Mouse (Mus musculus): ENCODE measurements at regions not wholly inside any gene's neighbourhood (a gene's known extent, or its start where the extent isn't known, plus 50 kb on each side); places are given as distances from the start of the nearest gene placed in this dataset.

- TF ChIP-seq POLR2A (IDR thresholded peaks at IDR 0.05; ENCODE audit: borderline replicate concordance, extremely low read depth, low read depth, low read length): no peak
- no peak for TF ChIP-seq CTCF (IDR thresholded peaks at IDR 0.05; ENCODE audit: insufficient read depth, low read length)
- no peak for DNase-seq
- 79% methylated on average over 3 of the region's 3 CpGs for WGBS
- no peaks in the 10 kb centered on the region for H3K4me1 ChIP-seq (ENCODE audit: control insufficient read depth, insufficient read depth, low read length)
- H3K4me3 ChIP-seq (replicated peaks; ENCODE audit: extremely low read depth, low read depth, low read length): no peak overlapping the region
Observed at GRCm38 (mm10) chr3:59462341-59463158, 118.4 kb upstream of the Igsf10 start.

- WGBS: 66% methylated on average over 1 of the region's 1 CpGs
- no peak for TF ChIP-seq POLR2A (IDR thresholded peaks at IDR 0.05; ENCODE audit: borderline replicate concordance, extremely low read depth, low read depth, low read length)
- no peak for TF ChIP-seq CTCF (IDR thresholded peaks at IDR 0.05; ENCODE audit: insufficient read depth, low read length)
- no peak for DNase-seq
- no peak overlapping the region for H3K4me3 ChIP-seq (replicated peaks; ENCODE audit: extremely low read depth, low read depth, low read length)
- no peaks in the 10 kb centered on the region for H3K4me1 ChIP-seq (ENCODE audit: control insufficient read depth, insufficient read depth, low read length)
Observed at GRCm38 (mm10) chr3:59456938-59457337, 112.7 kb upstream of the Igsf10 start.

GRCm38 (mm10) chr3:59451084-59451483 is 106.9 kb upstream of the Igsf10 start:
- H3K4me1 ChIP-seq (ENCODE audit: control insufficient read depth, insufficient read depth, low read length): no peaks in the 10 kb centered on the region
- no peak for DNase-seq
- 65% methylated on average over 3 of the region's 3 CpGs for WGBS
- no peak overlapping the region for H3K4me3 ChIP-seq (replicated peaks; ENCODE audit: extremely low read depth, low read depth, low read length)
- TF ChIP-seq POLR2A (IDR thresholded peaks at IDR 0.05; ENCODE audit: borderline replicate concordance, extremely low read depth, low read depth, low read length) (no peak), CTCF (IDR thresholded peaks at IDR 0.05; ENCODE audit: insufficient read depth, low read length) (no peak)

GRCm38 (mm10) chr3:59423621-59424020 is 79.4 kb upstream of the Igsf10 start:
- TF ChIP-seq CTCF (IDR thresholded peaks at IDR 0.05; ENCODE audit: insufficient read depth, low read length) (no peak), POLR2A (IDR thresholded peaks at IDR 0.05; ENCODE audit: borderline replicate concordance, extremely low read depth, low read depth, low read length) (no peak)
- WGBS: 88% methylated on average over 2 of the region's 2 CpGs
- Histone ChIP-seq H3K4me3 (replicated peaks; ENCODE audit: extremely low read depth, low read depth, low read length) (no peak overlapping the region), H3K4me1 (ENCODE audit: control insufficient read depth, insufficient read depth, low read length) (no peaks in the 10 kb centered on the region)
- no peak for DNase-seq

- 52% methylated on average over 1 of the region's 1 CpGs for WGBS
- Histone ChIP-seq H3K4me3 (replicated peaks; ENCODE audit: extremely low read depth, low read depth, low read length) (no peak overlapping the region), H3K4me1 (ENCODE audit: control insufficient read depth, insufficient read depth, low read length) (no peaks in the 10 kb centered on the region)
- TF ChIP-seq CTCF (IDR thresholded peaks at IDR 0.05; ENCODE audit: insufficient read depth, low read length) (no peak), POLR2A (IDR thresholded peaks at IDR 0.05; ENCODE audit: borderline replicate concordance, extremely low read depth, low read depth, low read length) (no peak)
- DNase-seq: no peak
Observed at GRCm38 (mm10) chr3:59409131-59409530, 64.9 kb upstream of the Igsf10 start.

- Histone ChIP-seq H3K4me3 (replicated peaks; ENCODE audit: extremely low read depth, low read depth, low read length) (no peak overlapping the region), H3K4me1 (ENCODE audit: control insufficient read depth, insufficient read depth, low read length) (no peaks in the 10 kb centered on the region)
- no peak for DNase-seq
- WGBS: 79% methylated on average over 3 of the region's 3 CpGs
- TF ChIP-seq POLR2A (IDR thresholded peaks at IDR 0.05; ENCODE audit: borderline replicate concordance, extremely low read depth, low read depth, low read length): no peak
- no peak for TF ChIP-seq CTCF (IDR thresholded peaks at IDR 0.05; ENCODE audit: insufficient read depth, low read length)
Observed at GRCm38 (mm10) chr3:59406035-59406434, 61.8 kb upstream of the Igsf10 start.

- H3K4me1 ChIP-seq (ENCODE audit: control insufficient read depth, insufficient read depth, low read length): no peaks in the 10 kb centered on the region
- TF ChIP-seq CTCF (IDR thresholded peaks at IDR 0.05; ENCODE audit: insufficient read depth, low read length): no peak
- no peak for TF ChIP-seq POLR2A (IDR thresholded peaks at IDR 0.05; ENCODE audit: borderline replicate concordance, extremely low read depth, low read depth, low read length)
- DNase-seq: peak; percentile 9
- no peak overlapping the region for H3K4me3 ChIP-seq (replicated peaks; ENCODE audit: extremely low read depth, low read depth, low read length)
- 55% methylated on average over 5 of the region's 5 CpGs for WGBS
Observed at GRCm38 (mm10) chr3:59401856-59402255, 57.7 kb upstream of the Igsf10 start.

GRCm38 (mm10) chr3:59401425-59401824 is 57.2 kb upstream of the Igsf10 start:
- no peak for TF ChIP-seq CTCF (IDR thresholded peaks at IDR 0.05; ENCODE audit: insufficient read depth, low read length)
- TF ChIP-seq POLR2A (IDR thresholded peaks at IDR 0.05; ENCODE audit: borderline replicate concordance, extremely low read depth, low read depth, low read length): no peak
- 65% methylated on average over 4 of the region's 4 CpGs for WGBS
- DNase-seq: no peak
- Histone ChIP-seq H3K4me3 (replicated peaks; ENCODE audit: extremely low read depth, low read depth, low read length) (no peak overlapping the region), H3K4me1 (ENCODE audit: control insufficient read depth, insufficient read depth, low read length) (no peaks in the 10 kb centered on the region)

Measured in lung, adult 2 months (tissue).